Mouse (Mus musculus) lung, postnatal 4 days (tissue): ENCODE results near the gene Opcml.

Experiments used
- DNase-seq, 2 experiments: peaks; one replicate each; pipeline ENCODE4 v3.0.0; 2021

Opcml gene

GRCm38 (mm10) chr9:28569041-28569522 is 778.5 kb downstream of the Opcml start:
- DNase-seq: no peak

GRCm38 (mm10) chr9:28569776-28570175 is 779.2 kb downstream of the Opcml start:
- DNase-seq: no peak

DNA sequence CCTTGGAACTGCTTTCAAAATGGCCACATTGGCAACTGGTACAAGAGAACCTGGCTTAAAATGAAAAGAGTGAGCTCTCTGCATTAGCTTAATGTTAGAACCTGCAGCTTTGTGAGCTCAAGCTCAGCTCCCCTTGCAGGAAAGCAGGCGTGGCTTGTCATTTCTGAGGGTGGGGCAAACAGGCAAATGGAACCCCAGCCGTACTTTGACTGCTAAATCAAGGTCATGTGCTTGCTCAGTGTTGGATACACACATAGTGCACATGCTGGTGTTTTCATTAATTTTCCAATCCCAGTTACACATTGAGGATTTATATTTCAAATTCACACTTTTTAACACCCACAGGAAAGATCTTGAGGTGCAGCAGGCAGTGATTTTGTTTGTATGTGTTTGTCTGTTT is 781.1 kb downstream of the Opcml start:
- DNase-seq: no peak

DNA sequence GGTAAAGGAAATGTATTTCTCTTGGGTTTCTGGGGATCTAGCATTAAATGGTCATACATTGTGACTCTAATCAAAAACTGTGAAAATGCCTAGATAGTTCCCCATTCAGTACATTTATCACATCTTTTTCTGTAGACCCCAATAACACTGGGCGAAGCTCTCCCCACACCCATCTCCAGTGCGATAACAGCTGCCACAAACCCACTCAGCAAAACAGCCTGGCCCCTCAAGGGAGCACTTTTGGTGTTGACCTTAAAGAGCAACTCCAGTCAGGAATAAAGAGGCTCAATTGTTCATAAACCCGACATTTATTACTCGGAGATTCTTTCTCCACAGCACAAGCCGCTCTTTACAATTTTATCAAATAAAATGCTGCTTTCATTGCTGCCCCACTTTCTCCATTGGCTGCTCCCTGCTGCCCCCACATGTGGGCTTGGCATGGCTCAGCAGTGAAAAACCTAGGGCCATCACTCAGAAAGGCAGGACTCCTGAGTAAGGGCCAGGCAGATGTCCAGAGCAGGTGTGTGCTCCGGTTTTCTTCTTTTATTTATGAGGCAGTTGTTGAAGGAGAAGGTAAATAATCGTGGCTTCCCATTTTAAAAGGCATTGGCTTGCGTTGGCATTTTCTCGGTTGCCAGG is 781.7 kb downstream of the Opcml start:
- DNase-seq: no peak

DNA sequence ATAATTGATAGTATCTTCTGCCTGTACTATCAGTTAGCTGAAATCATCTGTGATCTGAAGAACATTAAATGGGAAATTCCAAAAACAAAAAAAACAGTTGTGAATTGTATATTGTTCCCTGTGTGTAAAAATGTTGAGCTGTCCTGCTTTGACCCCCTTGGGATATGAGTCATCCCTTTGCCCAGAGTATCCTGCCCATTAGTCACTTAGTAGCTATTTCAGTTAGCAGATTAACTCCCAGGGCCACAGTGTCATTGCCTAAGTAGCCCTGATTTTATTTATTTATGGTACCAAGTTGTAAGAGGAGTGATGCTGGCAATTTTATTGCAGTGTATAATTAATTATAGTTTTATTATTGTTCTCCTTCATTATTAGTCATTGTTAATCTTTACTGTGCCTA is 788.2 kb downstream of the Opcml start:
- no peak for DNase-seq

- DNase-seq: no peak
Observed at GRCm38 (mm10) chr9:28587253-28587652, 796.7 kb downstream of the Opcml start.

DNA sequence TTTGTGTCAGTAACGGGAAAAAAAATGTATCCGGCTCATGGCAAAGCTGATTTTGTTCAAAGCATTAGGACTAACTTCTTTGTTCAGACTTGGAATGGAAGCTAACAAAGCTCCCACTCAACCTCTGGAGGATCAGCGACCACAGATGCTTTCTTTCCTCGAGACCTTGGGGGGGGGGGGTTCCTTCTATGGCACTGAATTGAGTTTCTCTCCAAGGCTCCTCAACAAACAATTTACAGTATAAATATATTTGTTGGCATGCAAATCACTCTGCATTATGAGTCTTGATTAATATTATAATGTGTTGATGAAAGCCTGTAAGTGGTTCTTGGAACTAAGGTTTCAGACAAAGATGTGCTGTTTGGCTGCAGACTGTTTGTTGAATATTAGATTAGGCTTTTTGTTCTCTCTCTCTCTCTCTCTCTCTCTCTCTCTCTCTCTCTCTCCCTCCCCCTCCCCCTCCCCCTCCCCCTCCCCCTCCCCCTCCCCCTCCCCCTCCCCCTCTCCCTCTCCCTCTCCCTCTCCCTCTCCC is 797.3 kb downstream of the Opcml start:
- DNase-seq: no peak

- DNase-seq: no peak
Observed at GRCm38 (mm10) chr9:28588488-28588887, 797.9 kb downstream of the Opcml start.

DNA sequence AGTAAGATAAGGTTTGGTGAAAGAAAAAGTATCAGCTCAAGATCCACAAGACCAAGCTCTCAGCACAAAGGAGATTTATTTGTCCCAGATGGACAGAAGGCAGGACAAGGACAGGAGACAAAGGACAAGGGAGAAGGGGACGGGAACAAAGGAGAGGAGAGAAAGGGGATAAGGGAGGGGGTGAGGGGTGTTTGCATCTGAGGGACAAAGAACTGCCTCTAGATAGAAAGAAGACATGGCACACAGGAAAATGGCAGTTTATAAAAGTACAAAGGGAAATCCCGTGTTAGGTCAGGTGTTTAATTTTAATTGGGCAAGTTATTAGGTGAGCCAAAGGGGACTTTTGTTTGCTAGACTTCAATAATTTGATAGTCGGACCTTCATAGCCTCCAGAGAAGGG is 801.6 kb downstream of the Opcml start:
- no peak for DNase-seq

- no peak for DNase-seq
Observed at GRCm38 (mm10) chr9:28595062-28595461, 804.5 kb downstream of the Opcml start.

DNA sequence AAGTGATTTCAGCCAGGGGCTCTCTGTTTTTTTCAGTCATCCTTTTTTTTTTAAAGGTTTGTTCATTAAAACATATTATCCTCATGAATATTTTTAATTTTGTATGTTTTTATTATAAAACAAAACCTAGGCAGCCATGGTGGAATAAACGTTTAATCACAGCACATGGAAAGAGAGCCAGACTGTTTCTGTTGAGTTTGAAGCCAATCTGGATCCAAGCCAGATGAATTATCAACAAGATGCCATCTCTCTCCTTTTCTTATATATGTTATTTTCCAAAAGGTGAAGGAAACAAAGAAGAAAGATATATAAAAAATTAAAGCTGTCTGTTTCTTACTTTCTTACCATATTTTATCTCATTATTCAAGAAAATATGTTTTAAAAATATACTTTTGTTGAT is 815.0 kb downstream of the Opcml start:
- no peak for DNase-seq

GRCm38 (mm10) chr9:28613683-28614620 is 823.4 kb downstream of the Opcml start:
- DNase-seq: no peak

- no peak for DNase-seq
Observed at GRCm38 (mm10) chr9:28615447-28615846, 824.9 kb downstream of the Opcml start.

- no peak for DNase-seq
Observed at GRCm38 (mm10) chr9:28617666-28618065, 827.1 kb downstream of the Opcml start.

- no peak for DNase-seq
Observed at GRCm38 (mm10) chr9:28618186-28618892, 827.8 kb downstream of the Opcml start.

GRCm38 (mm10) chr9:28621939-28622338 is 831.4 kb downstream of the Opcml start:
- DNase-seq: no peak

DNA sequence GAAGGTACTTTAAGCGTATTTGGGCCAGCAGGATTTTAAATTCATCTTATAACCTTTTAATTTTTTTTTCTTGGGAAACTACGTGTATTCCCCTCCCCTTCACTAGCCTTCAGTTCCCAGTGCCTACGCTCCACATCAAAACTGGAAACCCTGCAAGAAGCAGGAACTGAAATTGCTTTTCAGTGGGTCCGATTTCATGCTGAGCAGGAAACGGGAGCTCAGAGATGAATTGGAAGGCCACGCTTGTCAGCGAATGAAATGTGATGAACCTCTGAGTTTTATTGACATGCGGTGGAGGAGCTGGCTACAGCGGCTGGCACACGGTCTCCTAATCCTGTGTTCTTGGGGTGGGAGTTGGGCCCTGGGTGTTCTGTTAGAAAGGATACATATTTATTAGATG is 834.3 kb downstream of the Opcml start:
- DNase-seq: no peak

- no peak for DNase-seq
Observed at GRCm38 (mm10) chr9:28642766-28643165, 852.2 kb downstream of the Opcml start.

DNA sequence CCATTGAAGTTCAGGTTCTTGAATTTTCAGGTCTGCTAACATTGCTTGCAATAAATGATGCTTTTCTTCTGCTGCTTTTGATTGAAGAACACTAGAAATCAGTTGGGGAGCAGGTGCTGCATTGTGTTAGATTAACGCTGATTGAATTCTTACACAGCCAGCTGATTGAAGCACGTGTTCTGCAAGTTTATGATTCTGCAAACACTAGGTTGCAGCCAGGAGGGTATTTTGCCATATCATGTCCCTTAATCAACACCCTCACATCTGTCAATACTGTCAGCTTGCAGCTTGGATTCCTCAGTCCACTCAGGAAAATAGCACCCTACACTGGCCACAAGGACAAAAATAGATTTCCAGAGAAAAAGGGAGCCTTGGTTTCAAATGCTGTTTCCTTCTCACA is 853.5 kb downstream of the Opcml start:
- no peak for DNase-seq

- no peak for DNase-seq
Observed at GRCm38 (mm10) chr9:28650089-28650488, 859.5 kb downstream of the Opcml start.

GRCm38 (mm10) chr9:28659996-28660395 is 869.4 kb downstream of the Opcml start:
- DNase-seq: no peak

DNA sequence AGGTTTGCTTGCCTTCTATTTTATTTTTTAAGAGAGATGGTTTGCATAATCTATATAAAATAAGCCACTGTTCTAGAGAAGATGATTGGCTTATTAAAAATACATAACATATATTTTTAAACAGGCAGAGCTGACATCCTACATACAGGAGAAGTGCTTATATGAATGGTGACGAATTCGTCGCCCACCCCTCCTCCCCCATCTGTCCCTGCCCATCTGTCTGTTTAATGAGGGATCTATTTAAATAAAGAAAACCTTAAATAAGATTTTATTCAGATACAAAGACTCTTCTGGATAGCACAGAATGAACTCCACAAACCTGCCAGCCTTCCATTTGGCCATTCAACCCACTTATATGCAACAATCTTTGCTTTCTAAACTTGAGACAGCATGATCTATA is 872.3 kb downstream of the Opcml start:
- no peak for DNase-seq

GRCm38 (mm10) chr9:28680309-28680708 is 889.7 kb downstream of the Opcml start:
- DNase-seq: no peak
